Mouse (Mus musculus) cerebellum, postnatal 14 days (tissue): ENCODE results near the gene Sema5b.

Experiments used
- DNase-seq, 2 experiments: peaks; one replicate each; pipeline ENCODE4 v3.0.0; 2021; ENCODE audit warnings: mixed read lengths in 2 of 2

Sema5b gene

GRCm38 (mm10) chr16:35596241-35596640 is 55.3 kb downstream of the Sema5b start:
- DNase-seq = no peak

- peak; percentile 74 to 79 for DNase-seq
Measured at GRCm38 (mm10) chr16:35596661-35597350, 55.9 kb downstream of the Sema5b start.

- DNase-seq = no peak
Measured at GRCm38 (mm10) chr16:35597991-35598390, 57.0 kb downstream of the Sema5b start.

GRCm38 (mm10) chr16:35598802-35599201 is 57.9 kb downstream of the Sema5b start:
- DNase-seq = no peak

- peak; percentile 67 to 76 for DNase-seq
Measured at GRCm38 (mm10) chr16:35600282-35600681, 59.3 kb downstream of the Sema5b start.

GRCm38 (mm10) chr16:35601426-35601825 is 60.5 kb downstream of the Sema5b start:
- no peak for DNase-seq

- no peak for DNase-seq
Measured at GRCm38 (mm10) chr16:35602529-35602928, 61.6 kb downstream of the Sema5b start.

GRCm38 (mm10) chr16:35603729-35604522 is 63.0 kb downstream of the Sema5b start:
- no peak for DNase-seq

- peak in 1 of 2 experiments; percentile 49 for DNase-seq
Measured at GRCm38 (mm10) chr16:35607250-35607649, 66.3 kb downstream of the Sema5b start.

GRCm38 (mm10) chr16:35608244-35608643 is 67.3 kb downstream of the Sema5b start:
- DNase-seq = no peak

GRCm38 (mm10) chr16:35609561-35609960 is 68.6 kb downstream of the Sema5b start:
- no peak for DNase-seq

GRCm38 (mm10) chr16:35613851-35614804 is 73.2 kb downstream of the Sema5b start:
- peak; percentile 64 to 74 for DNase-seq

- no peak for DNase-seq
Measured at GRCm38 (mm10) chr16:35617732-35618131, 76.8 kb downstream of the Sema5b start.

GRCm38 (mm10) chr16:35623026-35623425 is 82.1 kb downstream of the Sema5b start:
- DNase-seq = no peak

- DNase-seq = no peak
Measured at GRCm38 (mm10) chr16:35623986-35624385, 83.0 kb downstream of the Sema5b start.

- no peak for DNase-seq
Measured at GRCm38 (mm10) chr16:35624877-35625276, 83.9 kb downstream of the Sema5b start.

GRCm38 (mm10) chr16:35625286-35626020 is 84.5 kb downstream of the Sema5b start:
- DNase-seq = peak; percentile 93 to 94

GRCm38 (mm10) chr16:35627992-35628607 is 87.2 kb downstream of the Sema5b start:
- peak; percentile 95 to 97 for DNase-seq

- DNase-seq = peak in 1 of 2 experiments; percentile 39
Measured at GRCm38 (mm10) chr16:35630470-35631183, 89.7 kb downstream of the Sema5b start.

GRCm38 (mm10) chr16:35633058-35633457 is 92.1 kb downstream of the Sema5b start:
- DNase-seq = no peak

GRCm38 (mm10) chr16:35634971-35635370 is 94.0 kb downstream of the Sema5b start:
- DNase-seq = no peak
